Mouse (Mus musculus): ENCODE data around the gene Fam161b. TPM values are rescaled to one million over a fixed set of nuclear protein-coding genes. Genes with fewer than 3 reads are reported as not detected.

Fam161b gene
- polyA plus RNA-seq, 1 experiment = 9.4 TPM

DNA sequence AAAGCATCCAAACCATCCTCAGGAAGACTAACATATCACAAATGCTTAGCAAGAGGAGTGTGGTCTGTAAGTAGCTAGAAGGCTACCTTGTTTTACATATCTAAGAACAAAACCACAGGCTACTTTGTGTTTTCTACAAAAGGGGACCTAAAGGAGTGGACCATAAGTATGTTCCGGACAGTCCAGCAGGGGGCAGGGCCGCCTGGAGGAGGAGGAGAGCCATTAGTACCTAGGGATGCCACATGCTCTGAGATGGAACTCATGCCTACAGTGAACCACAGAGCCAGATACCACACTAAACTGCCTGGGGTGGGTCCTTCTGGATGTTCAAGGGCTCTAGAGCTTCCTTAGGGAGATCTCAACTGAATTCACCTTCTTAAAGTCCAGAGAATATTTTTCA, 14.4 kb downstream of the Fam161b start:
- Histone ChIP-seq H3K4me3 (ENCODE audit: control insufficient read depth, low read depth, low read length) (no peak overlapping the region), H3K36me3 (ENCODE audit: control insufficient read depth, insufficient read depth, low read length) (peaks cover 2% of the 10 kb centered on the region; the same call in 1 of the 2 replicates), H3K27ac (ENCODE audit: control insufficient read depth, insufficient read depth, low read depth, low read length) (no peak overlapping the region), H3K4me1 (ENCODE audit: control insufficient read depth, insufficient read depth, low read length) (no peaks in the 10 kb centered on the region), H3K27me3 (ENCODE audit: control insufficient read depth, insufficient read depth, low read length) (no peaks in the 10 kb centered on the region)
- TF ChIP-seq POLR2A (IDR thresholded peaks at IDR 0.05; ENCODE audit: control insufficient read depth, low read depth, low read length) = no peak
- peak; percentile 48; the same call in 1 of the 2 replicates for TF ChIP-seq CTCF (IDR thresholded peaks at IDR 0.05; ENCODE audit: control insufficient read depth, insufficient read depth, insufficient replicate concordance, low read depth, low read length)

- Histone ChIP-seq H3K27me3 (ENCODE audit: control insufficient read depth, insufficient read depth, low read length) (no peaks in the 10 kb centered on the region), H3K36me3 (ENCODE audit: control insufficient read depth, insufficient read depth, low read length) (peaks cover 5% of the 10 kb centered on the region), H3K27ac (ENCODE audit: control insufficient read depth, insufficient read depth, low read depth, low read length) (no peak overlapping the region), H3K4me1 (ENCODE audit: control insufficient read depth, insufficient read depth, low read length) (no peaks in the 10 kb centered on the region), H3K4me3 (ENCODE audit: control insufficient read depth, low read depth, low read length) (no peak overlapping the region)
- TF ChIP-seq CTCF (IDR thresholded peaks at IDR 0.05; ENCODE audit: control insufficient read depth, insufficient read depth, insufficient replicate concordance, low read depth, low read length) (no peak), POLR2A (IDR thresholded peaks at IDR 0.05; ENCODE audit: control insufficient read depth, low read depth, low read length) (no peak)
Observed at GRCm38 (mm10) chr12:84336963-84337625, 24.5 kb downstream of the Fam161b start.

DNA sequence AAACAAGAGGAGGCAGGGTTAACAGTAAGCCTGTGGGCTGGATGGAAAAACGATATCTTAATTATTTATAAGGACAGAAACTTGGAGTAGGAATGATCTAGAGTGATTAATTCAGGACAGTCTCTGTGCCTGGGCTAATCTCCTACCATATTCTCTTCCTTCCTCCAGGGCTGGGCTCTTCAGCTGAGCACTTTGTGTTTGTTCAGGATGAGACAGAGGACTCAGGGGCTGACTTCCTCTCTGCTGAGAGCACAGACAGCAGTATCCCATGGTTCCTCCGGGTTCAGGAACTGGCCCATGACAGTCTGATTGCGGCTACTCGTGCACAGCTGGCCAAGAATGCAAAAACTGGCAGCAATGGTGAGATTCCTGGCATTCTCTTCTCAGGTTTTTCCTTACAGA, 34.5 kb downstream of the Fam161b start:
- Histone ChIP-seq H3K36me3 (ENCODE audit: control insufficient read depth, insufficient read depth, low read length) (peaks cover 3% of the 10 kb centered on the region), H3K4me1 (ENCODE audit: control insufficient read depth, insufficient read depth, low read length) (no peaks in the 10 kb centered on the region), H3K27me3 (ENCODE audit: control insufficient read depth, insufficient read depth, low read length) (no peaks in the 10 kb centered on the region), H3K27ac (ENCODE audit: control insufficient read depth, insufficient read depth, low read depth, low read length) (no peak overlapping the region), H3K4me3 (ENCODE audit: control insufficient read depth, low read depth, low read length) (no peak overlapping the region)
- TF ChIP-seq CTCF (IDR thresholded peaks at IDR 0.05; ENCODE audit: control insufficient read depth, insufficient read depth, insufficient replicate concordance, low read depth, low read length) = no peak
- TF ChIP-seq POLR2A (IDR thresholded peaks at IDR 0.05; ENCODE audit: control insufficient read depth, low read depth, low read length) = no peak

- Histone ChIP-seq H3K4me3 (ENCODE audit: control insufficient read depth, low read depth, low read length) (peak within 1 kb of the TSS; percentile 92), H3K36me3 (ENCODE audit: control insufficient read depth, insufficient read depth, low read length) (no peaks in the 10 kb centered on the region), H3K4me1 (ENCODE audit: control insufficient read depth, insufficient read depth, low read length) (peaks cover 5% of the 10 kb centered on the region), H3K27me3 (ENCODE audit: control insufficient read depth, insufficient read depth, low read length) (no peaks in the 10 kb centered on the region), H3K27ac (ENCODE audit: control insufficient read depth, insufficient read depth, low read depth, low read length) (peak within 1 kb of the TSS; percentile 92)
- TF ChIP-seq CTCF (IDR thresholded peaks at IDR 0.05; ENCODE audit: control insufficient read depth, insufficient read depth, insufficient replicate concordance, low read depth, low read length) (no peak), POLR2A (IDR thresholded peaks at IDR 0.05; ENCODE audit: control insufficient read depth, low read depth, low read length) (peak; percentile 68)
Observed at GRCm38 (mm10) chr12:84316721-84317621, 44.7 kb downstream of the Fam161b start, which contains the start of gene Zfp410. Zfp410 (plus strand) TSS chr12:84316852.

DNA sequence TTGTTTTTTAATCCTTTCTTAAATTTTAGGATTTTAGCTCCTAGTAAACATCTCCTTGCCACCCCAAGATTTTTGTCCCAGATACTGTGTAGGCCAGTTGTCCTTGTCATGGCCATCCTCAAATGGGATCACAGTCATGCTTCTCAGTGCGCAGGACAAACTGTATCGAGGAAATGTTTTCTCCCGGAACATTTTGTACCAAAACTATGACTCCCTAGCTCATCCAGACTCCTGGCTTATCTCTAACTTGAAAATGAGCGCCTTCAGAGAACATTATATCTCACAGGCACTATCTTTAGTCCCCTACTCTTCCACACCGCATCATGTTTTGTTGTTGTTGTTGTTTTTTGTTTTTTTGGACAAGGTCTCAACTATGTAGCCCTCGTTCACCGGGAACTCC, 45.6 kb downstream of the Fam161b start:
- H3K4me1 ChIP-seq (ENCODE audit: control insufficient read depth, insufficient read depth, low read length) = peaks cover 5% of the 10 kb centered on the region
- H3K36me3 ChIP-seq (ENCODE audit: control insufficient read depth, insufficient read depth, low read length) = no peaks in the 10 kb centered on the region
- peak overlapping the region; percentile 92; the same call in 1 of the 2 replicates for H3K4me3 ChIP-seq (ENCODE audit: control insufficient read depth, low read depth, low read length)
- no peaks in the 10 kb centered on the region for H3K27me3 ChIP-seq (ENCODE audit: control insufficient read depth, insufficient read depth, low read length)
- TF ChIP-seq POLR2A (IDR thresholded peaks at IDR 0.05; ENCODE audit: control insufficient read depth, low read depth, low read length) (no peak), CTCF (IDR thresholded peaks at IDR 0.05; ENCODE audit: control insufficient read depth, insufficient read depth, insufficient replicate concordance, low read depth, low read length) (no peak)
- peak overlapping the region; percentile 92 for H3K27ac ChIP-seq (ENCODE audit: control insufficient read depth, insufficient read depth, low read depth, low read length)

- Histone ChIP-seq H3K27ac (ENCODE audit: control insufficient read depth, insufficient read depth, low read depth, low read length) (no peak overlapping the region), H3K36me3 (ENCODE audit: control insufficient read depth, insufficient read depth, low read length) (peaks cover 2% of the 10 kb centered on the region; the same call in 1 of the 2 replicates), H3K4me3 (ENCODE audit: control insufficient read depth, low read depth, low read length) (no peak overlapping the region), H3K27me3 (ENCODE audit: control insufficient read depth, insufficient read depth, low read length) (no peaks in the 10 kb centered on the region), H3K4me1 (ENCODE audit: control insufficient read depth, insufficient read depth, low read length) (peaks cover 2% of the 10 kb centered on the region; the same call in 1 of the 2 replicates)
- TF ChIP-seq POLR2A (IDR thresholded peaks at IDR 0.05; ENCODE audit: control insufficient read depth, low read depth, low read length) = no peak
- no peak for TF ChIP-seq CTCF (IDR thresholded peaks at IDR 0.05; ENCODE audit: control insufficient read depth, insufficient read depth, insufficient replicate concordance, low read depth, low read length)
Observed at GRCm38 (mm10) chr12:84311306-84311705, 50.3 kb downstream of the Fam161b start.

DNA sequence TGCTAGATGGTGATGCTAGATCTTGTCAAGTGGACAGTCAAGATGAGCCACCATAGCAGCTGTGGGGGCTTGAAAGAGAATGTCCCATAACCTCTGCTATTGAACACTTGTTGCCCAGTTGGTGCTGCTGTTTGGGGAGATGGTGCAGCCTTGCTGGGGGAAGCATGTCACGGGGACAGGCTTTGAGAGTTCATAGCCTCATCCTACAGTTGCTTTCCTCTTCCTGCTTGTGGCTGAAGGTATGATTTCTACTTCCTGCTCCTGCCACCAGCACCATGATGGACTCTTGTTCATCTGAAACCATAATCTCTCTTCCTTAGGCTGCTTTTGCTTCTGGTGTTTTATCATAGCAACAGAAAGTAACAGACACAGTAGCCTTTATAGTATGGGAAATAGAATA, 57.1 kb downstream of the Fam161b start:
- Histone ChIP-seq H3K4me3 (ENCODE audit: control insufficient read depth, low read depth, low read length) (no peak overlapping the region), H3K27ac (ENCODE audit: control insufficient read depth, insufficient read depth, low read depth, low read length) (no peak overlapping the region), H3K27me3 (ENCODE audit: control insufficient read depth, insufficient read depth, low read length) (no peaks in the 10 kb centered on the region), H3K36me3 (ENCODE audit: control insufficient read depth, insufficient read depth, low read length) (peaks cover 2% of the 10 kb centered on the region; the same call in 1 of the 2 replicates), H3K4me1 (ENCODE audit: control insufficient read depth, insufficient read depth, low read length) (no peaks in the 10 kb centered on the region)
- TF ChIP-seq CTCF (IDR thresholded peaks at IDR 0.05; ENCODE audit: control insufficient read depth, insufficient read depth, insufficient replicate concordance, low read depth, low read length) (no peak), POLR2A (IDR thresholded peaks at IDR 0.05; ENCODE audit: control insufficient read depth, low read depth, low read length) (no peak)
